Comparison of ENCODE assay signal across 10 mouse cellular contexts in genomic region chr7:36679031-36679618, GRCm38 (mm10). TPM values are rescaled to one million over a fixed set of nuclear protein-coding genes. Genes with fewer than 3 reads are reported as not detected.
DNase-seq lines count a peak whose midpoint lies in the region; ATAC-seq and TF ChIP-seq lines count a peak whose summit lies in the region.
"Had no signal": no experiment of that assay in that cellular context is flagged by ENCODE, and none has a peak within 500 bp of the region (broad histone marks: within the 10 kb centered on the region; RNA-seq: fewer than 3 reads in every experiment).

No protein-coding gene starts in this region.

- TF ChIP-seq CTCF in lung, embryonic 14.5 days (IDR thresholded peaks at IDR 0.05; ENCODE audit: low read depth) = no peak

- 3% methylated on average over 9 of the region's 9 CpGs for WGBS in lung, embryonic 14.5 days
- WGBS in hindbrain, embryonic 11.5 days = 3% methylated on average over 9 of the region's 9 CpGs
- WGBS in midbrain, embryonic 13.5 days = 2% methylated on average over 9 of the region's 9 CpGs

- ATAC-seq in lung, embryonic 14.5 days (ENCODE audit: insufficient read depth) = no peak
- ATAC-seq in hindbrain, embryonic 11.5 days (ENCODE audit: low FRiP score) = no peak
- peak; percentile 46; the same call in 1 of the 2 replicates for ATAC-seq in midbrain, embryonic 13.5 days

- no peaks in the 10 kb centered on the region for H3K9me3 ChIP-seq in lung, embryonic 14.5 days (ENCODE audit: low read depth, low read length)
- no peaks in the 10 kb centered on the region for H3K9me3 ChIP-seq in hindbrain, embryonic 11.5 days (ENCODE audit: control insufficient read depth, low read length)
- no peaks in the 10 kb centered on the region for H3K9me3 ChIP-seq in midbrain, embryonic 13.5 days

- peak; percentile 29 for DNase-seq in lung, embryonic 14.5 days
- DNase-seq in lung, postnatal 36 days = no peak
- DNase-seq in hindbrain, embryonic 11.5 days (ENCODE audit: low spot score) = peak; percentile 55
- DNase-seq in urinary bladder, postnatal 25 days (ENCODE audit: low spot score) = no peak
- no peak for DNase-seq in ovary, postnatal 10 days (ENCODE audit: low spot score)
- DNase-seq in left cerebral cortex, postnatal 4 days = no peak
- DNase-seq: cerebellum, adult 11-12 months had no signal

- peaks cover 18% of the 10 kb centered on the region for H3K27me3 ChIP-seq in lung, embryonic 14.5 days (ENCODE audit: insufficient read depth, low read length)
- no peaks in the 10 kb centered on the region; the same call in 1 of the 2 replicates for H3K27me3 ChIP-seq in hindbrain, embryonic 11.5 days (ENCODE audit: control insufficient read depth, insufficient read depth, low read length)
- H3K27me3 ChIP-seq in midbrain, embryonic 13.5 days = peaks cover 45% of the 10 kb centered on the region
- H3K27me3 ChIP-seq: CH12.LX had no signal

- H3K36me3 ChIP-seq in lung, embryonic 14.5 days (ENCODE audit: insufficient read depth) = no peaks in the 10 kb centered on the region
- no peaks in the 10 kb centered on the region for H3K36me3 ChIP-seq in hindbrain, embryonic 11.5 days (ENCODE audit: control insufficient read depth, insufficient read depth, low read length)
- H3K36me3 ChIP-seq in midbrain, embryonic 13.5 days = no peaks in the 10 kb centered on the region

- no peak overlapping the region for H3K27ac ChIP-seq in lung, embryonic 14.5 days (ENCODE audit: low read depth)
- H3K27ac ChIP-seq in hindbrain, embryonic 11.5 days (ENCODE audit: low read depth, low read length) = no peak overlapping the region
- H3K27ac ChIP-seq in midbrain, embryonic 13.5 days = no peak overlapping the region
- H3K27ac ChIP-seq: kidney, postnatal 0 days had no signal

- H3K4me2 ChIP-seq in lung, embryonic 14.5 days = peak overlapping the region; percentile 62
- peak overlapping the region; percentile 25 for H3K4me2 ChIP-seq in hindbrain, embryonic 11.5 days (replicated peaks; ENCODE audit: low read depth, low read length)
- H3K4me2 ChIP-seq in midbrain, embryonic 13.5 days (replicated peaks) = peak overlapping the region; percentile 57

- intact Hi-C loops in left cerebral cortex, postnatal 4 days (cut with DNase I) = no loop called here

- H3K4me3 ChIP-seq in lung, embryonic 14.5 days (ENCODE audit: low read depth, low read length) = no peak overlapping the region
- H3K4me3 ChIP-seq in hindbrain, embryonic 11.5 days (ENCODE audit: low read depth, low read length) = no peak overlapping the region
- H3K4me3 ChIP-seq in midbrain, embryonic 13.5 days (replicated peaks) = peak overlapping the region; percentile 21; the same call in 1 of the 2 replicates

- H3K9ac ChIP-seq in lung, embryonic 14.5 days = no peak overlapping the region; the same call in 1 of the 2 replicates
- H3K9ac ChIP-seq in hindbrain, embryonic 11.5 days (ENCODE audit: low read depth, low read length) = no peak overlapping the region
- no peak overlapping the region for H3K9ac ChIP-seq in midbrain, embryonic 13.5 days (replicated peaks)

- no peaks in the 10 kb centered on the region; the same call in 1 of the 2 replicates for H3K4me1 ChIP-seq in lung, embryonic 14.5 days (ENCODE audit: insufficient read depth)
- H3K4me1 ChIP-seq in hindbrain, embryonic 11.5 days (replicated peaks; ENCODE audit: control insufficient read depth, insufficient read depth, low read length) = peaks cover 8% of the 10 kb centered on the region
- peaks cover 21% of the 10 kb centered on the region for H3K4me1 ChIP-seq in midbrain, embryonic 13.5 days (replicated peaks)

RNA-seq across cellular contexts. Expression of gene Tshz3, which starts 18.8 kb away (rescaled TPM):
- polyA plus RNA-seq in lung, embryonic 14.5 days (2014; fragmentation: Nextera tagmentation; extraction: Ambion mirVana) = 21.1 and 23.3 TPM in 2 replicates
- polyA plus RNA-seq in hindbrain, embryonic 11.5 days (2014; fragmentation: Nextera tagmentation; extraction: Ambion mirVana) = 14.4 and 21.3 TPM in 2 replicates
- 7.9 and 9.1 TPM in 2 replicates for polyA plus RNA-seq in midbrain, embryonic 13.5 days (2015; fragmentation: Nextera tagmentation; extraction: Ambion mirVana)
- 10 to 100 TPM; 62.3 to 64.5 TPM for total RNA-seq in left cerebral cortex, postnatal 4 days (2021)
- total RNA-seq: CH12.LX had no signal

Comparison
In these comparisons a context has a peak if more than half of its experiments do, and no peak if none do; other contexts are left out.
1. DNase-seq: peak in lung, embryonic 14.5 days (single experiment) and hindbrain, embryonic 11.5 days (single experiment); none in lung, postnatal 36 days (single experiment), urinary bladder, postnatal 25 days (single experiment), ovary, postnatal 10 days (single experiment) and left cerebral cortex, postnatal 4 days (single experiment).
2. Peak in every context shown above with its lines, with median percentiles within 50 percentile points of each other: H3K4me2 ChIP-seq.